Mouse (Mus musculus) heart, postnatal 36 days (tissue): Measurements from ENCODE around the gene Muc13. TPM values are rescaled to one million over a fixed set of nuclear protein-coding genes. Genes with fewer than 3 reads are reported as not detected.

Experiments used
- DNase-seq, 2 experiments: peaks; one replicate each; pipeline ENCODE4 v3.0.0; 2021 to 2022
- intact Hi-C: fragments of 180-260 bp; cut with DNase I; formaldehyde crosslinking; loops from one replicate; pipeline ENCODE4 v1.15.1; 2025
- total RNA-seq, 2 experiments: library from RNA; stranded (reverse); gene quantifications; 2 replicates each; pipeline ENCODE4 v1.2.3; 2021

Muc13 gene
- total RNA-seq, 2 experiments from 2014 or later: 0.08 TPM; not detected in 1

DNA sequence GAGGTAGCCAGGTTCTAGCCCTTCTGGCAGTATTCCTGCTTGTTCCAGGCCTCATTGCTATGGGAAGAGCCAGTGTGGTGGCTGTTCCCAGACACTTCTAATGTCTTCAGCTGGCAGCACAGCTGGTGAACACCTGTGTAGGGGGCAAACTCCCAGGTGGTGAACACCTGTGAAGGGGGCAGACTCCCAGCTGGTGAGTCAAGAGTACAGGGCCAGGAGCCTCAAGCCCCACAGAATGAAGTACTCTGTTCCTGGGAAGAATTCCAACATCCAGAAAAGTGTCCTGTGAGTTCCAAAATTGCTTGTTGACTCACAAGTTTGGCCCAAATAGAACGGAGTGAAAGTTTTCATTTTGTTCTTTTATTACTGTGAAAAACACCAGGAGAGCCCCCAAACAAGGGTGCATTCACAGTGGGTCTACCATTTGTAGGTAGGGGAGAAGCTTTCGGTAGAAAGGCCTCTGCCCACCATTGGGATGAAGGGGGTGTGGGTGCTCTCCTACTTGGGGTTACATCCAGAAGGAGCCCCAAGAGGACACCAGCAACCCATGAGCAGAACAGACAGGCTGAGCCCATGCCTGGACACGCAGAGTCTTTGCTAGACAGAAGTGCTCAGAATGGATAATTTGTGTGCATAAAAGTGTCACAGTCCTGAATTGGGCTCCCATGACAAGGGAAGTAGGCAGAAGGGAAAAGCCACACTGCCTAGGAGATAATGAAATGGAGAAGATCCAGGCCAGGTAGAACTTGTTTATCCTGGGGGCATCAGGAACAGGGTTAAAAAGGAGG is 25.2 kb upstream of the Muc13 start:
- DNase-seq: peak in 1 of 2 experiments; percentile 25
- intact Hi-C loops: no loop called here

DNA sequence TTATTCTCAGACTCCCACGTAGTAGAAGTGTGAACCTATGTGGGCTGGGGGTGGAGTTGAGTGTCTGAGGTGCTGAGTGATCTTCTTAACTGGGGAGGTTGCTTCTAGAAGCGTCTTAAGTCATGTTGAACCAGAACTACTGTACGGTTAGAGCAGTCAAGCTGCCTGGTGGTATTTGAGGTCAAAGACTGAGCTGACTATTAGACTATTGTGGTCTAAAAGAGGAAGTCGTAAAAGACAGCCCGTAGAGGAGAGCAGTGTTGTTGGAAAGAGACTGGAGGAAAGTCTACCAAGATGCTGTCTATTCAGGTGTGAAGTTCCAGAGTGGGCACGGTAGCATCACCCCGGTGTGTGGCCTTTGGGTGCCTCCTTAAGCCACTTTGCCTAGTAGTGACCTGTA is 24.0 kb upstream of the Muc13 start:
- no peak for DNase-seq
- intact Hi-C loops: no loop called here

DNA sequence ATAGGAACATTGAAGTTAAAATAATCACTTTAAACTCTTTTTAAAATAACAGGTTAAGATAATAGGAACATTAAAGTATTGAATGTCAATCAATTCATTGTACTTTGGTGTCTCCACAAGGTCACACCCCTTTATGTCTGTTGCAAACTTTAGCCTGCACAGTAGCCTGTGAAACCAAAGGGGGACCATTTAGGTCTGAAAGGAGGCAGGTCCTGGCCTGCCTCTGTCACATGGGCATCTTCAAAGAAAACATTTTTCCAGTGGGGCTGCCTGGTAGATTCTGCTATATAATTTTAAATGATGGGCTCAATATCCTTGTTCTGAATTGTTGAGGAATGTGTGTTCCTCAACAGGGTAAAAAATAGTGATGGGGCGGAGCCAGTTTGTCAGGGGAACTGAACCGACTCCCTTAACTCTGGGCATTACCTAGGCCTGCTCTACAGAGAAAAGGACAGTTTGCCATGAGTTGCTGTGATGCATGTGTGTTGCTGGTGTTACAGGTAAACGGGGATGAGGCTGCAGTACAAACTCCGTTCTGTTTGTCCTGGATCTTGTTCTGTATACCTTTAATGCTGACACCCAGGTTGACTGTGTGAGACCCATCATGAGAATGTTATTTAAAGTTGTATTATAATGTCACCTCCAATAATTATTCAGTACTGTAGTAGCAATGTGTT is 22.9 kb upstream of the Muc13 start:
- no peak for DNase-seq
- intact Hi-C loops: no loop called here

DNA sequence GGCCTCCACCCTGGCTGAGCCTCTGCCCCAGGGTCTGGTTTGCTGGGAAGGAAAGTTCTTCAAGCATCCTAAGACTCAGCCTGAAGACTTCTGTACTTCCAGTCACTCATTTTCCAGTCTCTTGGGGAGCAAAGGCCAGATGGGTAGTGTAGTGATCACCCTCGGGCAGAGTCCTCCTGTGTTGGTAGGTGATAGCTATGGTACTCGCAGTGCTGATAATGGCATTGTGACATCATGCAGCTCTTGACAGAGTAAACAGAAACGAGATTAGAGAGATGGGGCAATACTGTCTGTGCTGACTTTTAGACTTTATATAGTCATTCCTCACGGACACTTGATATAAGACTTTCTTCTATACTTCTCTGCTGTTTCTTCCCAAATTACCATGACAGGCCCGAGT is 21.0 kb upstream of the Muc13 start:
- no peak for DNase-seq
- intact Hi-C loops: no loop called here

DNA sequence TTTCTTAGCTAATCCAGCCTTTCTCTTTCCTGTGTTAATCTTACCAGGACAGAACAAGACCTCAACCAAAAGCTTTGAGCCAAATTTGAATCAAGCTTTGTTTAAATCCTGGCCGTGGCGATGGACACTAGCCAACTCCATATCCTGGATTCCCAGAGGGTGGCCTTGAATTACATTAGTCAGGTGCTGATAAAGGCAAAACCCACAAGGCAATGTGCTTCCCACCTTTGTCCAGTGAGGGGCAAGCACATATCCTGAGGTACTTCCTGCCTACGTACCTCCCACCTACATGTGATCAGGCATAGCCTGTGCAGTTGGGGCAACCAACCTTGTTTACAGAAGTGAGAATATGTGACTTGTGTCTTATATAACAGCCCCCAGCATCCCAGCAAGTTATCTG is 18.9 kb upstream of the Muc13 start:
- no peak for DNase-seq
- intact Hi-C loops: no loop called here

DNA sequence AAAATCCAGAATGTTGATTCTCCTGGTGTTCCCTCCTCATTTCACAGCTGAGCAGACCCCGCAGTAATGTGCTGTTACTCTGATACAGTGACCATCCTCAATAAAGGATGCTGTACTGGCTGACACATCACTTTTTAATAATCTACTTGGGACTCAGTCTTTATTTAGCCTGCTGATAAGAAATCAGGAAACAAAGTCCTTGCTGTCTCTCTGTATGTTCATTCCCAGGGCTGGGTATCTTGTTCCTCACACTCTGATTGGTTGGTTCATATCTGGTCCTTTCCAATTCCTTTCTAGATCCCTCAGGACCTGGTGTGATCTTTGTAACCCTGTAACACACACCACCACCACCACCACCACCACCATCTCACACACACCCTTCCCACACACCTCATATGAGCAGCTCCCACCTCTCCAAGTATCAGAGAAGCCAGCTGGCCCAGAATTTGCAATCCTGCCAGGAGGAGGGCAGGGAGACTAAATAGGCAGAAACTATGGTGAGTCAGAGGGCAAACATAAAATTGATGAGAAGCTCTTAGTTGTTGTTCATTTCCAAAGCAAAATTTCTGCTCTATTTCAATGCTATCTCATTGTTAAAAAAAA is 18.0 kb upstream of the Muc13 start:
- intact Hi-C loops: no loop called here

DNA sequence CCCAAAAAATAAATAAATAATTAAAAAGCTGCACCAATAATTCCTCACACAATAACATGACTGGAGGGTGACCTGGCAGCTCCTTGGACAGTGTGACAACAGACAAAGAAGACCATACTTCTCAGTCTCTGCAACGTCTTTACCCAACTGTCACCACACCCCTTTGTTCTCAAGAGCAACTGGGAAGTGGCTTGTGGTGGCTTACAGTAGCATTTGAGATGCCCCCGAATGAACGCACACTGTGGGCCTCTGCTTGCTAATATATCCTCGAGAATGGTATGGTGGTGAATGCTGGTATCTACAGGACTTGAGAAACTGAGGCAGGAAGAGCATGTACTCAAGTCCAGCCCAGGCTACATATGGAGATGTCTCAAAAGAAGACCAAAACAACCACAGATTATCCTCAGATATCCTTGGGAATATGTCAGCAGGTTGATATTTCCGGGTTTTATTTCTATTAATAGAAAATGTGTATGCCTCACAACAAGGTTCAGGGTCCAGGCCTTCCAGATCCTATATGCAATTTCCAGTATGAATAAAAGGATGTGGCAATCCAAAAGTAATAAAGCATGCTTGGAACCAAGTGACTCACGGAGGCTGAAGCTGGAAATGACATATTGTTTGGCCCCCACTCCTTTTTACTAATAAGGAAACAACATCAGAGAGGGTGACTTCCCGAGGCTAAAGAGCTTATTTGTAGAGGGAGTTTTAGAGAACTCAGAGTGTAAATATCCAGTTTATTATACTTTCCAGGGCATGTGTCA is 16.9 kb upstream of the Muc13 start:
- intact Hi-C loops: no loop called here

More for the DNA sequence above, 18.0 kb upstream of the Muc13 start:
- no peak for DNase-seq

DNA sequence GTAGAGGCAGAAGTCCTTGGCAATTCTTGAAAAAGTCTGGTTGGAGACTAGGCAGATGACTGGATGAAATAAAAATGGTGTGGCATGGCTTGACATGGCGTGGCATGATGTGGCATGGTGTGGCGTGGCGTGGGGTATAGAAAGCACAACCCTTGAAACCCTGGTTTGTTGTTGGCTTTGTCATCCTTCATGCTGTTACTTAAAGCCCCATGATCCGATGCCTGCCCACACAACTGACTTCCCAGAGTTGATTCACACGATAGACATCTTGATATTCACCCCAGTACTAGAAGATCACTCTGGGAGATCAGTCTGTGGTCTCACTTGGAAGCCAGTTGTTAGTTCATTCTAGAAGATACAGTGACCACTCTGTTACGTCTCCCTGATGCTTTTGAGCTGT is 16.2 kb upstream of the Muc13 start:
- intact Hi-C loops: no loop called here
- DNase-seq: no peak

More for the DNA sequence above, 16.9 kb upstream of the Muc13 start:
- DNase-seq: no peak

DNA sequence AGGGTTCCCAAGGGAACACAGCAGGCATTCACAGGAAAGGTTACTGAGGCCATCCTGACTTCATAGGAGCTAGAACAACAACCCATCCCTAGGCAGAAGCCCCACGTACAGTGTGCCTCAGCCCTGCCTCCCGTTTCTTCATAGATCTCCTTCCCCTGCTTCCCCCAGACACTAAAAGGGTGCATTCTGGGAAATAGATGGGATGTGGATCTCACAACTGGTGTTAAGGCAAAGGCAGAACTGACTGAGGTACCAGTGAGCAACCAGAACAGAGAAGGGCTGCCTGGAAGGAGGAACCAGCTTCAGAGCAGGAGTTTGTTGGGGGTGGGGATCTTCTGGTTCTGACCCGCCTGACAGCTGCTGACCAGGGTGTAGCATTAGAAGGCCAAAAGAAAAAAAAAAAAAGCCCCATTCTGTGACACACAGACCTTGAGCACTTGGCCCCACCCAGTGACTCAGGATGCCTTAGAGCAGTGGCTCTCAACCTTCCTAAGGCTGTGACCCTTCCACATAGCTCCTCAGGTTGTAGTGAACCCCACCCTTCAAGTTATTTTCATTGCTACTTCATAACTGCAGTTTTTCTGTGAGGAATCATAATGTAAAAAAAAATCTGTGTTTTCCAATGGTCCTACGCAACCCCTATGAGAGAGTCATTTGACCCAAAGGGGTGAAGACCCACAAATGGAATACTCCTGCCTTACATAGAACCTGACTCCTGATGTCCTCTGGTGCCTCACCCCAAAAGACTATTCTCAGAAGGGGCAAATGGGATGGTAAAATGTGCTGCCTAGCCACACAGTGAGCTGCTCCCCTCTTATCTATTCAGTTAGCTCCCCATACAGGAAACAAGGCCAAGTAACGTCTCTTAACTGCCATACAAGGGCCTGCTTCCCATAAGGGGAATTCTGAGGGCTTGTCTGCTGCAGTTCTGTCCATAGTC is 11.8 kb upstream of the Muc13 start:
- intact Hi-C loops: no loop called here
- DNase-seq: no peak

DNA sequence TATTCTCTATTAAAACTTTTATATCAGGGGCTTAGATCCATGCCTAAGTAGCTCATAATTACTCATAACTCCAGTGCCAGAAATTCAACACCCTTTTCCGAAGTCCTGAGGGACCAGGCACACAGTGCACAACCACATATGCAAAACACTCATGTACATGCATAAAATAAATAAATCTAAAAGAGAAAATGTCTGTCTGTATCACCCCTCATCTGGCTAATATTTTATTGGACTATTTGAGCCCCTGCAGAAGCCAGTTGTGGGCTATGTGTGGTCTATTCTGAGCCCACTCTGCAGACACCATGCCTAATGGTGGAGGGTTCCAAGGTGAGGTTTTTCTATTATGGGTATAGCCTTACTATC is 11.1 kb upstream of the Muc13 start:
- no peak for DNase-seq
- intact Hi-C loops: no loop called here

DNA sequence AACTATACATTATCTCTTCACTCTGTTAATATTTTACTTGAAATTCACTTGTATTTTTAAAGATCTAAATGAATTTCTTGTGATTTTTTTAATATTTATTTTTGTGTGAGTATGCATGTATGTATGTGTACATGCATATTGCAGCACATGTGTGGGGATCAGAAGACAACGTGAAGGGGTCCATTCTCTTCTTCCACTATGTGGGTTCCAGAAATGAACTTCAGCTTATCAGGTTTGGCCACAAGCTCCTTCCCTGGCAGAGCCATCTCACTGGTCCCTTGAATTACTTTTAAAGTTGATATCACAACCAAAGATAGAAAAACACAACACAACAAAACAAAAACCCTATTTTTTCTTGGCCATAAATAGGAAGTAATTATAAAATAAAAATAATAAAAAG is 9.3 kb upstream of the Muc13 start:
- DNase-seq: no peak
- intact Hi-C loops: no loop called here

DNA sequence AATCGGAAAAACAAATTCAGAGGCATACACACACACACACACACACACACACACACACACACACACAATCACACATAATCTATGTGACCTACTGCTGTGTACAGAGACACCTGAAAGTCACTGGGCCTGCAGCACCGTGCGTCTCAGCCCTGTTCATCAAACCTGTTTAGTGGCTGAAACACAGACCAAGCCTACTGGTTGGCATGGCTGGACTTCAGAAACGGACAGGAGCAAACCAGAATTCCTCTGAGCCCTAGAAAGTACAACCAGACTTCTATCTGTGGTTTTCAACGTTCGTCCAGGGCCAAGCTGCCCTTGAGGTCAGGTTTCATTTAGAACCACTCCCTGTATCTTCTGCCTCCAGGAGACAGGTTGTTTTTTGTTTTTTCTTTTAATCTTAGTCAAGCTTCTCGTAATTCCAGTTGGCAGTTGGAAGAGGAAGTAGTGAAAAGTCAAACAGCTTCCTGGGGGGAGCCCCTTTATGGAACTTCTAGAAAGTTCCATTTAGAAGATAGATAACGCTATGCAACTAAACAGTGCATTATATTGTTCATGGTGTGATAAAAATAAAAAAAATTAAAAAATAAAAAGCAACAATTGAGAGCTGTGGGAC is 8.6 kb upstream of the Muc13 start:
- intact Hi-C loops: no loop called here
- DNase-seq: no peak

DNA sequence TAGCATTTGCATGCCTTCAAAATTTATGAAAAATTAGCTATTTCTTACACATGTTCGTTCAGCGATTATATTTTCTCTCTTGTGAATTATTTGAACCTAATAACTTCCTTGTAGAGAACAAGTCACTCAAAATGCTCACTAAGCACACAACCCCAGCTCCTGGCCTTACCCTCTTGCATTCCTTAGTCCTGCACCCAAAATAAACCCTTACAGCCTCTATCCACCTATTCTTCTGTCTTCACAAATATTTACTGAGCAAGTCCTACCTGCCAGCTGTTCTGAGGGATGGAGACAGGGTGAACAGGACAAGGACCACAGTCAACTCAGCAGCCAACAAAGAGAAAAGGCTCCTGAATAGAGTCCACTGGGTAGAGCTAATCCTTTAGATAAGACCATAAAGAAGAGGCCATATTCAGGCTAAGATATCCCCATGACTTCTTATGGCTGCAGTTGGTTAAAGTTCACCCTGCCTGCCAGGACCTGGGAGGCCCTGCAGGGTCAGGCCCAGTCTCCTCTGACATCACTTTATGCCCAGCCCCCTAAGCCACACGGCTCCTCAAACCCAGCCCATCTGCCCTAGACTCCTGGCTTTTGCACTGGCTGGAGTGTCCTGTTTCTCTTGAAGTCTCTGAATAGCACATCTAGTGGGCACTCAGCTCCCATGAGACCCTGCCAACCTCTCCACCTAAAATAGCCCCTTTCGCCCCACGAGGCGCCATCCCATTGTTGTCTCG is 7.0 kb upstream of the Muc13 start:
- intact Hi-C loops: no loop called here
- no peak for DNase-seq

DNA sequence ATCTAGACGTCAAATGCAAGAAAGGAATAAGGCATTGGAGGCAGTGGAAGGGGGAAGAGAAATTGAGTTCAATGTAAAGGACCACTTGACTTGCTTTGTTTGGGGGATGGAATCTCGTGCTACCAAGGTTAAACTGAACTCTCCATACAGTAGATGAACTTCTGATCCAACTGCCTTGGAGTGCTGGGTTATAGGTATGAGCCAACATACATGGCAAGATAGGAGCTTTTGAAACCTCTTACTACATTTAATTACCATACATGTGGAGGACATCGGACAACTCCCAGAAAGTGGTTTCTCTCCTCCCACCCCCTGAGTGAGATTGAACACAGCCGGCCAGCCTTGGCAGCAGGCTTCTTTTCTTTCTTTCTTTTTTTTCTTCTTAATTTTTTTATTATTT is 1.3 kb downstream of the Muc13 start:
- intact Hi-C loops: no loop called here
- DNase-seq: no peak

DNA sequence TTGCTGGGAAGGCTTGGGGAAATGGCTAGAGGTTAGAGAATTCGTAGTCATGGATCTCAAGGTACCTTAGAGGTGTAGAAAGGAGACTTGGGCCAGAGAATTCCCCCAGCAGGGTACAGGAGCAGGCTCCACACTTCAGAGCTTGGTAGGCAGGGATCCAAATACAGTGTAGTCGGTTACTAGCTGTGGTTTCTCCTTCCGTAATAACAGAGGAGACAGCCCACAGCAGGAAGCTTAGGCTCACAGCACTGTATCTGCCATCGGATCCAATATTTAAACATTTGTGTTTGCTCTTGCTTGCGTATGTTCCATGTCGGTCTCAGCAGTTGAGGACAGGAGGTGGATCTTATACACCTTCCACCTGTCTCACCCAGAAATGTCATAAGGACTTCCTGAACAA is 2.0 kb downstream of the Muc13 start:
- DNase-seq: no peak
- intact Hi-C loops: loop anchor here (2.0 kb wide), 1 partner anchor 51 kb away; no protein-coding TSS in a partner anchor

DNA sequence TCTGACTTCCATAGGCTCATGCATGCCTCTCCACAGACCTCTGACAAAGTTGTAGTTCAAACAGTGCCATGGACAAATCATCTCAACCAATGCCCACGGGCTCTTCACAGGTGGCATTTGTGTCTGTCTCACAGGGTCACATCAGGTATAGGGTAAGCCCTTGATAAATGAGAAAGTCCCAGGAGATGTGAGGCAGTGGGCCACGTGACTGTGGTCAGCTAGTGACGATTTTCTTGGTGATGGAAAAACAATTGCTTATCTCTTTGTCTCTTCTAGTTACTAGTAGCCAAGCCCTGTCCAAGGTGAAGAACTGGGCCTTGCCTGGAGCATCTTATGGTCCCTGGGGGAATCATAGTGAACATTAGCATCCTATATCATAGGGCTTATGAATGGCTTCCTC is 2.9 kb downstream of the Muc13 start:
- no peak for DNase-seq
- intact Hi-C loops: loop anchor here (2.0 kb wide), 1 partner anchor 52 kb away; no protein-coding TSS in a partner anchor

DNA sequence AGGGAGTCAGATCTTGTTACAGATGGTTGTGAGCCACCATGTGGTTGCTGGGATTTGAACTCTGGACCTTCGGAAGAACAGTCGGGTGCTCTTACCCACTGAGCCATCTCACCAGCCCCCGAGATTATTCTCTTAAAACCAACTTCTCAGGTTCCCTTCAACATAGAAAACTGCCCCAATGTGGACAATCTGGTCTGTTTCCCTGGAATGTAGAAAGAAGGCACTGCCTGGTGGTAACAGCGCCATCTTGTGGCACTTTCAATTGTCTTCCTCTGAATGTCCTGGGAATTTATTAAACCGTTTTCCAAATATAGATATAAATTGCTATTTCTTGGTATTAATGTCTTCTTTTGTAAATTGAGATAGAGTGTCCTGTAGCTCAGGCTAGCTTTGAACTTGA is 4.0 kb downstream of the Muc13 start:
- DNase-seq: peak; percentile 61 to 75
- intact Hi-C loops: loop anchor here (1.0 to 2.0 kb wide), 3 partner anchors 53 to 492 kb away; no protein-coding TSS in a partner anchor

DNA sequence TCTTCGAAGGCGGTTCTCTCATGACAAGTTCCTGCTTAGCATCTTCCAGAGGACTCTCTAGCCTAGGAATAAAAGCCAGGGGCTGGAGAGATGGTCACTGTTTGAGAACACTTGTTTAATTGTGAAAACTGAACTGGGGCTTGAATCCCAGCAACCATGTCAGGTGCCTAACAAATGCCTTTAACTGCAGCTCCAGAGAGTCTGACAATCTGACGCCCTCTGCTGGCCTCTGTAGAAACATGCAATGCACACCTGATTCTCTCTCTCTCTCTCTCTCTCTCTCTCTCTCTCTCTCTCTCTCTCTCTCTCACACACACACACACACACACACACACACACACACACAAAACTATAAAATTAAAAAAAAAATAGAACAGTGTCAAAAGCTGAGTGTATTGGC is 16.2 kb downstream of the Muc13 start:
- DNase-seq: no peak
- intact Hi-C loops: no loop called here
